Mouse (Mus musculus) liver, postnatal 0 days (tissue): ENCODE data around the gene Cltc.

Experiments used
- CTCF ChIP-seq: sonication (generic); IDR thresholded peaks from 2 replicates; pipeline ENCODE4 v1.5.1; 2016; ENCODE audit warnings: antibody characterized with exemption, low read depth
- EP300 ChIP-seq: IDR thresholded peaks from 2 replicates; pipeline ENCODE4 v1.6.1; 2016; ENCODE audit warnings: antibody characterized with exemption, low read depth, mild to moderate bottlenecking

- TF ChIP-seq CTCF (no peak), EP300 (no peak)
These were observed 111.1 kb downstream of the Cltc start for GRCm38 (mm10) chr11:86646136-86646834.
